Mouse (Mus musculus) embryonic facial prominence, embryonic 11.5 days (tissue): Measurements from ENCODE around the gene Clic6. TPM values are rescaled to one million over a fixed set of nuclear protein-coding genes. Genes with fewer than 3 reads are reported as not detected.

Source experiments
- ATAC-seq: fragments of 200-750 bp; cut with Nextera tagmentation; replicated peaks from 2 replicates; pipeline ENCODE4 v1.8.0; 2017; ENCODE audit warnings: low read depth; ENCODE audit not compliant: insufficient number of reproducible peaks, low FRiP score, low TSS enrichment
- DNase-seq: peaks from one replicate; pipeline ENCODE4 v3.0.0-alpha.2; 2015; ENCODE audit warnings: low spot score
- H3K27ac ChIP-seq: fragments of 300-500 bp; sonication (generic); replicated peaks from 2 replicates; pipeline ENCODE4 v1.5.1; 2014; ENCODE audit warnings: mild to moderate bottlenecking, low read depth, low read length, control low read depth
- H3K27me3 ChIP-seq: fragments of 300-500 bp; sonication (generic); 2 replicates; pipeline ENCODE4 v1.6.1; 2014; ENCODE audit warnings: mild to moderate bottlenecking, low read length, moderate library complexity, mixed read lengths; ENCODE audit not compliant: control insufficient read depth, insufficient read depth
- H3K36me3 ChIP-seq: fragments of 300-500 bp; sonication (generic); replicated peaks from 2 replicates; pipeline ENCODE4 v1.6.1; 2014; ENCODE audit warnings: low read depth, mild to moderate bottlenecking, low read length, moderate library complexity, mixed read lengths; ENCODE audit not compliant: control insufficient read depth, insufficient read depth
- H3K4me1 ChIP-seq: fragments of 300-500 bp; sonication (generic); 2 replicates; pipeline ENCODE4 v1.6.1; 2014; ENCODE audit warnings: low read length, mixed read lengths; ENCODE audit not compliant: control insufficient read depth, insufficient read depth
- H3K4me2 ChIP-seq: fragments of 300-500 bp; sonication (generic); 2 replicates; pipeline ENCODE4 v1.6.1; 2014; ENCODE audit warnings: low read depth, mild to moderate bottlenecking, control low read depth, low read length, moderate library complexity
- H3K4me3 ChIP-seq: fragments of 300-500 bp; sonication (generic); 2 replicates; pipeline ENCODE4 v1.5.1; 2014; ENCODE audit warnings: low read depth, low read length, control low read depth
- H3K9ac ChIP-seq: fragments of 300-500 bp; sonication (generic); replicated peaks from 2 replicates; pipeline ENCODE4 v1.6.1; 2014; ENCODE audit warnings: mild to moderate bottlenecking, control low read depth, low read length
- H3K9me3 ChIP-seq: fragments of 300-500 bp; sonication (generic); replicated peaks from 2 replicates; pipeline ENCODE4 v1.6.1; 2016; ENCODE audit warnings: mild to moderate bottlenecking, low read length, inconsistent platforms, mixed read lengths; ENCODE audit not compliant: control insufficient read depth
- WGBS: fragments of 180-500 bp; shearing (Covaris S2); extraction: QIAGEN DNeasy Blood & Tissue Kit; methylation state at CpG from one replicate; pipeline ENCODE4 v1.1.7; 2014; 5-methylcytosine and 5-hydroxymethylcytosine counted together
- polyA plus RNA-seq: library from polyadenylated mRNA; unstranded; fragments of >200 nt; fragmentation: Nextera tagmentation; extraction: Ambion mirVana; gene quantifications from 2 replicates; pipeline ENCODE4 v1.2.1, GENCODE M21; 2014

The Clic6 gene
- polyA plus RNA-seq, 1 experiment from 2014 or later, result 1.2 TPM

DNA sequence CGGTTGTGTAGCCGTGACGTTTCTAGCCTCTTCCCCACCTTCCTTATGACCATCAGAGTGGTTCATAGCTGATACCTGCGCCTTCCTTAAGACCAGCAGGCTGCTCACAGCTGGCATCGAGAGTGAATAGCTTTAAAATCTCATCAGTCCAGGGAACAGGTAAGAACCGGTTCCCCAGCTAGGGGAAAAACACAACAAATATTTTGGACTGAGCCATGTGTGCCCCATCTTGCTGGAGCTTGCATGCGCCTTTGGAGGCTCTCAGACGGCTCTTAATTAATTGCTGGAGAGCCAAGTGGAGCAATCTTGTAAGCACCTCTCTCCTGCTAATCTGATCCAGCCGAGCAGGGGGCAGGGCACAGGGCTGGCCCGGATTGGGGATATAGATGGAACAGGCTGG, 95.4 kb downstream of the Clic6 start:
- no peak for ATAC-seq
- Histone ChIP-seq H3K4me2 (no peak overlapping the region), H3K9ac (no peak overlapping the region), H3K36me3 (no peaks in the 10 kb centered on the region), H3K4me1 (no peaks in the 10 kb centered on the region), H3K27me3 (no peaks in the 10 kb centered on the region), H3K4me3 (no peak overlapping the region), H3K9me3 (no peaks in the 10 kb centered on the region), H3K27ac (no peak overlapping the region)
- WGBS, result 72% methylated on average over 10 of the region's 10 CpGs
- no peak for DNase-seq

DNA sequence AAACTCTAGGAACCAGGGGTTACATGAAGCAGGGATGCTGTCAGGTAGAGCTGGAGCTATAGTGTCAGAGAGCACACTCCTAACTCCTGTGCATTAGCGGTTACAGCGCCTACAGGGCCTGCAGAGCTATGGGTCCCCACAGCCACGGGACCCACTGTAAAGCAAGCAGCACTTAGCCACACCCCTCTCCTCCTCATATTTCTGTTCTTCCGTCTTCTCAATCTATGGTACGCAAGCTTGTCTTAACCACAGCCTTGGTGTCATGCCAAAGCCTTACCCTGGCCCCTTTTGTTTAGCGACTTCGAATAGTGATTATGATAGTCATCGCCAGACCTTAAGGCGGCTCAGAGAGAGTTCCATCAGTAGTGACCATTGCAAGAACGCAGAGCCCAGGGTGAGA, 96.2 kb downstream of the Clic6 start:
- Histone ChIP-seq H3K36me3 (no peaks in the 10 kb centered on the region), H3K9me3 (no peaks in the 10 kb centered on the region), H3K9ac (no peak overlapping the region), H3K27me3 (no peaks in the 10 kb centered on the region), H3K4me3 (no peak overlapping the region), H3K4me1 (no peaks in the 10 kb centered on the region), H3K27ac (no peak overlapping the region), H3K4me2 (no peak overlapping the region)
- ATAC-seq, result 0 out of 2 replicates have a peak, but pooled peaks have one; percentile 18
- DNase-seq, result no peak
- WGBS, result 84% methylated on average over 10 of the region's 10 CpGs

DNA sequence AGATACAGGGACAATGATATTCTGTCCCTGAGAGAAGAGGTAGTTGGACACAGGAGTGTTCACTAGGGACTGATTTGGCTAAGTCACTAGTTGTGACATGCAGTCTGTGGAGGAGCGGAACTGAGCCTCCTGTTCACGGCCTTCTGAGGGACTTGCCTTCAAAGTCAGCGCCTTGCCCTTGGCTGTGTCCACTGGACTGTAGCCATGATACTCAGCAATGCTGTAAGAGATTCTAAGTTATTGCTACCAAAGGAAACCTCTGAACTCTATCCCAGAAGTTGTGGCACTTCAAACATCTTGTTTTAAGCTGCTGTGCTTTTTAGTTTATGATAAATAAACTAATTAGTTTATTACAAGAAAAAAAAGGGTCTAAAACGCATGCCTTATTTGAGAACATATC, 102.3 kb downstream of the Clic6 start:
- Histone ChIP-seq H3K36me3 (no peaks in the 10 kb centered on the region), H3K9ac (no peak overlapping the region), H3K4me3 (no peak overlapping the region), H3K4me1 (no peaks in the 10 kb centered on the region), H3K27me3 (no peaks in the 10 kb centered on the region), H3K27ac (no peak overlapping the region), H3K4me2 (no peak overlapping the region), H3K9me3 (no peaks in the 10 kb centered on the region)
- DNase-seq (no peak), ATAC-seq (no peak)
- 88% methylated on average over 4 of the region's 4 CpGs for WGBS

Other genes with a start within 250 kb of the Clic6 start
- 1.7 TPM in 1 of 2 replicates, not detected in the other for gene Kcne2, start 193.3 kb upstream of the Clic6 start, polyA plus RNA-seq
- 117 and 134 TPM in 2 replicates for gene Smim11, start 184.4 kb upstream of the Clic6 start, polyA plus RNA-seq
- 0.07 TPM in 1 of 2 replicates, not detected in the other for gene Fam243, start 164.3 kb upstream of the Clic6 start, polyA plus RNA-seq
- gene Kcne1, start 126.3 kb upstream of the Clic6 start, polyA plus RNA-seq, result 0.34 and 0.35 TPM in 2 replicates
- gene Rcan1, start 14.9 kb upstream of the Clic6 start, polyA plus RNA-seq, result 36.6 and 42.0 TPM in 2 replicates